Mouse (Mus musculus) megakaryocyte, embryonic 14.5 days (primary cell): ENCODE results near the gene 1190002N15Rik.

Experiments
- FLI1 ChIP-seq: IDR thresholded peaks from 2 replicates; pipeline ENCODE4 v1.6.1; 2012; ENCODE audit warnings: low read length, inconsistent platforms, mixed read lengths
- GATA1 ChIP-seq: IDR thresholded peaks from 3 replicates; pipeline ENCODE4 v1.6.1; 2012; ENCODE audit warnings: mixed read lengths, low read length, inconsistent platforms, borderline replicate concordance

- no peak for TF ChIP-seq GATA1
- no peak for TF ChIP-seq FLI1
Measured at GRCm38 (mm10) chr9:94543881-94544280, 6.0 kb upstream of the 1190002N15Rik start.
